Mouse (Mus musculus): ENCODE measurements around the gene Leap2.

DNA sequence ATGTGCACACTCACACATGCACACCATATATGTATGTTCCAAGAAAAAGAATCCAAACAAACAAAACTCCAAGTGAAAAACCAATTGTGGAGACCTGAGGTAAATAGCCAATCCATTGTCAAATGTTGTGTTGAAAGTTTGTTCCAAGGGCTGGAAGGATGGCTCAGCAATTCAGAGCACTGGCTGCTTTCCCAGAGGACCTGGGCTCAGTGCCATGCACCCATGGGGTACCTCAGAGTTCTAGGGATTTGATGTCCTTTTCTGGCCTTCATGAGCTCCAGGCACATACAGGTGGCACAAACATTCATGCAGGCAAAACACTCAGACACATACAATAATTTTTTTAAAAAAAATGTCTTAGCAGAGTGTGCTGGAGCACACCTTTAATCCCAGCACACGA is 25.6 kb upstream of the Leap2 start:
- no peak for TF ChIP-seq CTCF (IDR thresholded peaks at IDR 0.05; ENCODE audit: low read depth)
- TF ChIP-seq EP300 (optimal IDR thresholded peaks at IDR 0.05) = no peak
